Mouse (Mus musculus) hindbrain, embryonic 14.5 days (tissue): ENCODE results near the gene Mras. TPM values are rescaled to one million over a fixed set of nuclear protein-coding genes. Genes with fewer than 3 reads are reported as not detected.

Experiments used
- ATAC-seq: fragments of 200-750 bp; cut with Nextera tagmentation; 2 replicates; pipeline ENCODE4 v1.8.0; 2017; ENCODE audit warnings: moderate number of reproducible peaks, mild to moderate bottlenecking, moderate TSS enrichment, moderate library complexity; ENCODE audit not compliant: low FRiP score
- DNase-seq: peaks from one replicate; pipeline ENCODE4 v3.0.0-alpha.2; 2015; ENCODE audit warnings: low spot score
- H3K27ac ChIP-seq: fragments of 300-500 bp; sonication (generic); 2 replicates; pipeline ENCODE4 v1.5.1; 2014; ENCODE audit warnings: mild to moderate bottlenecking, moderate library complexity
- H3K27me3 ChIP-seq: fragments of 300-500 bp; sonication (generic); 2 replicates; pipeline ENCODE4 v1.6.1; 2014; ENCODE audit warnings: mild to moderate bottlenecking, low read length, mixed read lengths; ENCODE audit not compliant: control insufficient read depth, insufficient read depth
- H3K36me3 ChIP-seq: fragments of 300-500 bp; sonication (generic); replicated peaks from 2 replicates; pipeline ENCODE4 v1.6.1; 2014; ENCODE audit not compliant: control insufficient read depth, insufficient read depth
- H3K4me1 ChIP-seq: fragments of 300-500 bp; sonication (generic); replicated peaks from 2 replicates; pipeline ENCODE4 v1.6.1; 2014; ENCODE audit warnings: antibody characterized with exemption, low read length, mixed read lengths; ENCODE audit not compliant: control insufficient read depth, insufficient read depth
- H3K4me2 ChIP-seq: fragments of 300-500 bp; sonication (generic); replicated peaks from 2 replicates; pipeline ENCODE4 v1.6.1; 2014; ENCODE audit warnings: mild to moderate bottlenecking, moderate library complexity
- H3K4me3 ChIP-seq: fragments of 300-500 bp; sonication (generic); replicated peaks from 2 replicates; pipeline ENCODE4 v1.5.1; 2014; ENCODE audit warnings: mild to moderate bottlenecking, low read length
- H3K9ac ChIP-seq: fragments of 300-500 bp; sonication (generic); 2 replicates; pipeline ENCODE4 v1.6.1; 2014
- H3K9me3 ChIP-seq: fragments of 300-500 bp; sonication (generic); 2 replicates; pipeline ENCODE4 v1.6.1; 2016; ENCODE audit warnings: low read length; ENCODE audit not compliant: control insufficient read depth
- WGBS: fragments of 180-500 bp; shearing (Covaris S2); extraction: QIAGEN DNeasy Blood & Tissue Kit; methylation state at CpG from one replicate; pipeline ENCODE4 v1.1.7; 2014; 5-methylcytosine and 5-hydroxymethylcytosine counted together
- polyA plus RNA-seq: library from polyadenylated mRNA; unstranded; fragments of >200 nt; fragmentation: Nextera tagmentation; extraction: Ambion mirVana; gene quantifications from 2 replicates; pipeline ENCODE4 v1.2.1, GENCODE M21; 2014

Mras gene
- polyA plus RNA-seq, 1 experiment from 2014 or later = 55.3 TPM

DNA sequence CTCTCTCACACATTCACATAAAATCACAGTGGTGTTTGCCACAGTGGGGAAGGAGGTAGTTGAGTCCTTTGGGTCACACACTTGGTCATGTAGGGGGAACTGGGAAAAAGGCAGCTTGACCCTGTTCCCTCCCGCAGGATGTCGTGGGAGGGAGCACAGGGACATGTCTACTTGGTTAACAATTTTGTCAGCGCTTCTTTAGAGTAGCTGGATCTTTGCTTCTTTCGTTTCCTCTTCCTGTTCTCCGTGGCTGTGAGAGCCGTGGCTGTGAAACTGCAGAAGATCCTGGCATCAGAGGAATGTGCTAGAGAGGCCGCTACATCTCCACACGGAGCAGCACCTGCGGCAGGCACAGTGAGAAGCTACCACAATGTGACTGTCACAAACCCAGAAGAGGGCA is 54.6 kb downstream of the Mras start:
- Histone ChIP-seq H3K27me3 (no peaks in the 10 kb centered on the region), H3K9ac (no peak overlapping the region), H3K4me3 (no peak overlapping the region), H3K27ac (no peak overlapping the region), H3K9me3 (no peaks in the 10 kb centered on the region), H3K36me3 (peaks cover 9% of the 10 kb centered on the region), H3K4me2 (no peak overlapping the region), H3K4me1 (no peaks in the 10 kb centered on the region)
- 85% methylated on average over 9 of the region's 9 CpGs for WGBS
- ATAC-seq (no peak), DNase-seq (no peak)

GRCm38 (mm10) chr9:99379194-99379593 is 58.0 kb downstream of the Mras start:
- ATAC-seq = no peak
- no peaks in the 10 kb centered on the region for H3K27me3 ChIP-seq
- H3K27ac ChIP-seq = no peak overlapping the region
- no peaks in the 10 kb centered on the region for H3K9me3 ChIP-seq
- no peak for DNase-seq
- 70% methylated on average over 5 of the region's 5 CpGs for whole genome bisulfite sequencing
- H3K4me3 ChIP-seq = no peak overlapping the region
- no peaks in the 10 kb centered on the region for H3K36me3 ChIP-seq
- no peaks in the 10 kb centered on the region; the same call in 1 of the 2 replicates for H3K4me1 ChIP-seq
- H3K9ac ChIP-seq = no peak overlapping the region
- no peak overlapping the region for H3K4me2 ChIP-seq

DNA sequence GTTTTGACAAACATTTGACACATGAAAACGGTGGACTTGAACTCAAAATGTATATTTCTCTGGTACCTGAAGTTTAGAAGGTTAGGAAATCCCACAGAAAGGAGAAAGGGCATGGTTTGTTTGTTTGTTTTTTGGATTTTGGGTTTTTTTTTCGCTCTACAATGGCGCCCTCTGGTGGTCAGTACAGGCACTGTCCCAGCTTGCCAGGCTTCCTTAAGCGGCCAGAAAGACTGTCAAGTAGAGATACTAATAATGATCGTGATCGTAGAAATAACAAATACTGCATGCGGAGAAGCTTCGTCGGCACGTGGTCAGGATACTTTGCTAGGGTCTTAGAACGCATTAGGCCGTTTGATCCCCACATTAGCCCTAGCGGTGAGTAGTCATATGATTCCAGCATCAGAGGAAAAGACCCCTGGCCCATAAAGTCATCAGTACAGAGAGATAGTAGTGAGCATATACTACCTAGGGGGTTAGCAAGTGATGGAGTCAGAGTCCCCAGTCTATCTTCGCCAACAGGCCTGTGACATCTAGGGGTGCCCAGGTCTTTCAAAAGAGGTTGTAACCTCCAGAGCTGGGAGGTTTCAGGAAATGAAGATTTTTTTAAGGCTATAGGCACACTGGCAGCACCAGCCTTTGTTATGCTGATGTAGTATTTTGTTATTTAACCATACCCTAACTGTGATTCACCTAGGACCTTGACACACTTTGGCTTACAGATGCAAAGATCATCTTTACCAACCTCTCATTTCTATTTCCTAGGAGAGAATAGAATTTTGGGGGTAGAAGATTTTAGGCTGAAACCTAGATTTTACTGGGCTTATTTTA is 60.4 kb downstream of the Mras start:
- WGBS = 10% methylated on average over 14 of the region's 14 CpGs
- no peak overlapping the region for H3K27ac ChIP-seq
- H3K4me3 ChIP-seq = no peak overlapping the region
- no peaks in the 10 kb centered on the region for H3K9me3 ChIP-seq
- H3K4me2 ChIP-seq = peak overlapping the region; percentile 34
- 0 out of 2 replicates have a peak overlapping the region, but pooled peaks have one; percentile 4 for H3K9ac ChIP-seq
- no peaks in the 10 kb centered on the region; the same call in 1 of the 2 replicates for H3K4me1 ChIP-seq
- ATAC-seq (no peak), DNase-seq (peak; percentile 79)
- no peaks in the 10 kb centered on the region for H3K27me3 ChIP-seq
- H3K36me3 ChIP-seq = no peaks in the 10 kb centered on the region

DNA sequence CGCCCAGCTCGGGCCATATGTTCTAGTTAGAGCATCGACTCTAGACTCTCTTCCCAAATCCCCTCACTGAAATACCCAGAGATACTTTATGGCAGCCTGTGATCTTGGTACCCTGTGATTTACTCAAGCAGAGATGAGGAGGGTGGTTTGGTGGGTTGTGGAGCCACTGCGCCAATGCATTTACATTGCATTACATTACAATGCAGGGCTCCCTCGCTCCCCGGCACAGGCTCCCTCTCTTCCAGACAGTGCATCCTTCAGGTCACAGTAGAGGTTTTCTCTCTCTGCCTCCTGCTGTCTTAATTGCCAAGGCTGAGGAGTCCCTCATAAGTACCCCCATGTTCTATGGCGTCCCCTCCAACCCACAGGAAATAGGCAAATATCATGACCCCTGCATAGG is 68.8 kb downstream of the Mras start:
- 66% methylated on average over 7 of the region's 7 CpGs for WGBS
- no peak for ATAC-seq
- H3K9me3 ChIP-seq = no peaks in the 10 kb centered on the region

GRCm38 (mm10) chr9:99365906-99366305 is 71.3 kb downstream of the Mras start:
- 85% methylated on average over 3 of the region's 3 CpGs for WGBS

More for the DNA sequence above, 68.8 kb downstream of the Mras start:
- Histone ChIP-seq H3K4me3 (no peak overlapping the region), H3K9ac (no peak overlapping the region), H3K27ac (no peak overlapping the region), H3K4me1 (no peaks in the 10 kb centered on the region), H3K36me3 (no peaks in the 10 kb centered on the region), H3K4me2 (no peak overlapping the region), H3K27me3 (no peaks in the 10 kb centered on the region)
- no peak for DNase-seq

DNA sequence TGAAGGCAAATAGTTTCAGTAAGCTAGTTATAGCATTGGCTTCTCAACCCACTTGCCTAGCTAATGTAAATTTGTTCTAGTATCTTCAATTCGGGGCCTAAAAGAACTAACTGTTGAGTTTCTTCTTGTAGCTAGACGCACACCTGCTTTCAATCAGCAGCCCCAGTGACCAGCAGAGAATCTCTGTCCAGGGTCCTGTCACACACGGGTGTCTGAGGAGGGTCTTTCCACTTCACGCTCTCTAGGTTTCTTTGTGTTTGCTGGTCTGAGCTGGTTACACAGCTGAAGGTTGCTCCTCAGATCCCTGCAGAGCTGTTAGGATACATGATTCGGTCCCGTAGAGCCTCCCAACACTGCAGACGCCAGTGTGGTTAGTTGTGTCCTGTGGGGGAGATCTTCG is 74.1 kb downstream of the Mras start:
- no peak for DNase-seq
- H3K27ac ChIP-seq = no peak overlapping the region

More at GRCm38 (mm10) chr9:99365906-99366305, 71.3 kb downstream of the Mras start:
- no peak overlapping the region for H3K4me2 ChIP-seq
- H3K9ac ChIP-seq = no peak overlapping the region
- no peak overlapping the region for H3K27ac ChIP-seq
- H3K27me3 ChIP-seq = no peaks in the 10 kb centered on the region
- ATAC-seq (no peak), DNase-seq (no peak)
- H3K36me3 ChIP-seq = no peaks in the 10 kb centered on the region
- H3K4me3 ChIP-seq = no peak overlapping the region
- H3K4me1 ChIP-seq = no peaks in the 10 kb centered on the region
- no peaks in the 10 kb centered on the region for H3K9me3 ChIP-seq

GRCm38 (mm10) chr9:99361946-99362345 is 75.2 kb downstream of the Mras start:
- no peak overlapping the region for H3K9ac ChIP-seq
- 95% methylated on average over 9 of the region's 9 CpGs for WGBS

More for the DNA sequence above, 74.1 kb downstream of the Mras start:
- H3K4me1 ChIP-seq = peaks cover 4% of the 10 kb centered on the region; the same call in 1 of the 2 replicates
- H3K9me3 ChIP-seq = no peaks in the 10 kb centered on the region
- 57% methylated on average over 8 of the region's 8 CpGs for WGBS
- H3K4me2 ChIP-seq = no peak overlapping the region
- no peak overlapping the region for H3K9ac ChIP-seq
- ATAC-seq = no peak
- no peaks in the 10 kb centered on the region for H3K36me3 ChIP-seq
- H3K4me3 ChIP-seq = no peak overlapping the region
- H3K27me3 ChIP-seq = peaks cover 24% of the 10 kb centered on the region

GRCm38 (mm10) chr9:99359012-99359411 is 78.2 kb downstream of the Mras start:
- no peaks in the 10 kb centered on the region for H3K36me3 ChIP-seq
- 90% methylated on average over 15 of the region's 15 CpGs for WGBS
- H3K9me3 ChIP-seq = no peaks in the 10 kb centered on the region
- ATAC-seq (no peak), DNase-seq (no peak)
- no peak overlapping the region for H3K9ac ChIP-seq
- no peak overlapping the region for H3K27ac ChIP-seq
- peaks cover 46% of the 10 kb centered on the region for H3K27me3 ChIP-seq
- no peak overlapping the region for H3K4me3 ChIP-seq
- peaks cover 11% of the 10 kb centered on the region; the same call in 1 of the 2 replicates for H3K4me1 ChIP-seq
- H3K4me2 ChIP-seq = no peak overlapping the region

More at GRCm38 (mm10) chr9:99361946-99362345, 75.2 kb downstream of the Mras start:
- H3K9me3 ChIP-seq = no peaks in the 10 kb centered on the region
- H3K4me3 ChIP-seq = no peak overlapping the region
- H3K27me3 ChIP-seq = peaks cover 35% of the 10 kb centered on the region
- no peak for DNase-seq
- no peak for ATAC-seq
- H3K4me1 ChIP-seq = peaks cover 11% of the 10 kb centered on the region; the same call in 1 of the 2 replicates
- no peak overlapping the region for H3K27ac ChIP-seq
- no peaks in the 10 kb centered on the region for H3K36me3 ChIP-seq
- H3K4me2 ChIP-seq = no peak overlapping the region

- H3K4me1 ChIP-seq = peaks cover 11% of the 10 kb centered on the region; the same call in 1 of the 2 replicates
- H3K27ac ChIP-seq = no peak within 1 kb of the TSS
- peak within 1 kb of the TSS; percentile 43 for H3K4me3 ChIP-seq
- H3K9me3 ChIP-seq = no peaks in the 10 kb centered on the region
- H3K9ac ChIP-seq = peak within 1 kb of the TSS; percentile 37
- peaks cover 46% of the 10 kb centered on the region for H3K27me3 ChIP-seq
- ATAC-seq (peak; percentile 68; the same call in 1 of the 2 replicates), DNase-seq (peak; percentile 32)
- no peaks in the 10 kb centered on the region for H3K36me3 ChIP-seq
- peak within 1 kb of the TSS; percentile 99 for H3K4me2 ChIP-seq
- WGBS = under 1% methylated on average over 65 of the region's 66 CpGs
Measured at GRCm38 (mm10) chr9:99357921-99358692, 79.1 kb downstream of the Mras start, which contains the start of gene Esyt3. TSS of gene Esyt3 (minus strand) at chr9:99358557.
